Mouse (Mus musculus) gastrocnemius, postnatal 25 days (tissue): ENCODE data around the gene Kcnc4. TPM values are rescaled to one million over a fixed set of nuclear protein-coding genes. Genes with fewer than 3 reads are reported as not detected.
A peak's percentile ranks its signal among the peaks of the same experiment; 100 is the strongest.

Source experiments
- DNase-seq: peaks from one replicate; pipeline ENCODE4 v3.0.0; 2022
- long read RNA-seq, 2 experiments: library from polyadenylated mRNA; stranded (forward); transcript quantifications; one replicate each; pipeline ENCODE4 v2.0.0; 2021
- total RNA-seq, 2 experiments: library from RNA; stranded (reverse); gene quantifications; 1 replicate in 1 of 2; 2 replicates in 1 of 2; pipeline ENCODE4 v1.2.3; 2021

Kcnc4 gene
- 10 to 100 TPM; 87.0 to 94.0 TPM for total RNA-seq
- long read RNA-seq, experiment 1, transcript Kcnc4-201 (4 exons, 3,667 nt) = major isoform, 35 of 69 reads
- long read RNA-seq, experiment 1, partial matches to known transcripts = 6 of 69 reads
- long read RNA-seq, experiment 1, other reads (novel, unspliced or antisense) = 28 of 69 reads
- long read RNA-seq, experiment 2, transcript Kcnc4-201 (4 exons, 3,667 nt) = major isoform, 59 of 133 reads
- long read RNA-seq, experiment 2, partial matches to known transcripts = 17 of 133 reads
- long read RNA-seq, experiment 2, other reads (novel, unspliced or antisense) = 57 of 133 reads

DNA sequence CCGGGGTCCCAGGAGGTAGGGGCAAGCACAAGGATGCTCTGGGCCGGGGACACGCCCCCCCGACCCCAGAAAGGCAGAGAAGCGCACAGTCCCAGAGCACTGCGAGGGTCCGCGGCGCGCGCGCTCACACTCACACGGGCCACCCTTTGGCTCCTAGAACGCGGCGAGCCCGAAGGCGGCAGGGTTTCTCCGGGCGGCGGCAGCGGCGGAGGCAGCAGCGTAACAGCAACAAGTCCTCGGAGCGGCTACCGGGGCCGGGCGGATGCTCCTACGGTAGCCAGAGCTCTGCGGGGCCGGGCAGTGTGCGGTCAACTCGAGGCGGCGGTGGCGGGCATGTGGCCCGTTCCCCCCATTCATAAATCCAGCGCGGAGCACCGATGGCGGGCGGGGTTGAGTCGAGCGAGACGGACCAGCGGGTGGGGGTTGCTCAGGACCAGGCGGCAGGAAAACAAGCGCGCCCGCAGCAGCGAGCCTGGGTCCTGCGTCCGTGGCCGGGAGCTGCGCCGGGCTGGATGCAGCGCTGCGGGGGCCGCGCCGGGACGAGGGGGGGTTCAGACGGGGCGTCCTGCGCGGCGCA is at the start of gene Kcnc4:
Gene Kcnc4, minus strand, starts transcription at position 357 of the 577 bp plus-strand sequence.
- no peak for DNase-seq

DNA sequence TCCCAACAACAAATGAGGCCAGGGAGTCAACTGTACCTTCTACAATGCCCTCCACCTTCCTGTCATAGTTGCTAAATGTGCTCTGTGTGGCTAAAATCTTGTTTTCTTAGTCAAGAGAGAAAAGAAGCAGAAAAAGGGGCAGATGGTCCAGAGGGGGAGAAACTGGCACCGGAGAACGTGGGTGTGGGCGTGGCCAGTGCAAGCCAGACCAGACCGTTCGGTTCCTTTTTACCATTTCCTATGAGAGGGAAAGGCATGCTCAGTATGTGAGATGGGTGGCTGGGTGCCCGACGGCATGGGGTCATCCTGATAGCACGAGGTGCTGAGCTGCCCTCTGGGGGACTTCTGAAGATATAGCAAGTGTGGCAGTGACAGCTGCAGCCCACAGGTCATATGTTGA is 49.3 kb upstream of the Kcnc4 start:
- DNase-seq = no peak

DNA sequence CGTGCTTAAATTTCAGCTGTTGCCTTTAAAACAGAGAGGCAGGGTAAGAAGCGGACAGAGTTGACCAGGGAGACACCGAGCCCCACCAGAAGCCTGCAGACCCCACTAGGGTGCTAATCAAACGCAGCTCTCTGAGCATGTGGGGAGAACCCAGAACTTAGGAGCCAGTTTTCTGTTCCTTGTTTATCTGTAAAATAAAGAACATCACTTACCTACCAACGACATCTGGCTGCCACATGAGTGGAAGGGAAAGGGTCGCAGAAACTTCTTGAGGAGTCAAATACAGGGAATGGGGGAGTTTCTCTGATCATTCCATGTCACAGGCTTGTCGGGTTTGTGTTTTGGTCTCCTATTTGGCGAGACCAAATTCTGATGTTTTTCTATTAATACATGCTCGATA is 48.6 kb upstream of the Kcnc4 start:
- no peak for DNase-seq

DNA sequence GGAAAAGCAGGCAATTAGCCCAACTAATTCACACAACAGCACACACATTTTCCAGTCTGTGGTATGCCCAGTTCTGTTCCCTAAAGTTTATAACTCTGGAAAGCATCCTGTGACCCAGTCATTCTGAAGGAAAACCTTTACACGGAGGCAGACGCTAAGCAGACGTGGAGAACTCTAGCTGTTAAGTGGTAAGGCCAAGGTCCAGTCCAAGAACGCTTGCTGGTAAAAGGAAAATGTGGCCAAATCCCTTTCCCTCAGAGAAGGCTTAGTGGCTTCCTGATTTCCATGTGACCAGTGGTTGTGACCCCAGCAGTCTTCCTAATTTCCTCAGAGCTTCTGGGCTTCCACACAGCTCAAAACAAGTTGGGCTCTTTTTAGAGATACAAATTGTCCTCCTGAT is 47.2 kb upstream of the Kcnc4 start:
- no peak for DNase-seq

DNA sequence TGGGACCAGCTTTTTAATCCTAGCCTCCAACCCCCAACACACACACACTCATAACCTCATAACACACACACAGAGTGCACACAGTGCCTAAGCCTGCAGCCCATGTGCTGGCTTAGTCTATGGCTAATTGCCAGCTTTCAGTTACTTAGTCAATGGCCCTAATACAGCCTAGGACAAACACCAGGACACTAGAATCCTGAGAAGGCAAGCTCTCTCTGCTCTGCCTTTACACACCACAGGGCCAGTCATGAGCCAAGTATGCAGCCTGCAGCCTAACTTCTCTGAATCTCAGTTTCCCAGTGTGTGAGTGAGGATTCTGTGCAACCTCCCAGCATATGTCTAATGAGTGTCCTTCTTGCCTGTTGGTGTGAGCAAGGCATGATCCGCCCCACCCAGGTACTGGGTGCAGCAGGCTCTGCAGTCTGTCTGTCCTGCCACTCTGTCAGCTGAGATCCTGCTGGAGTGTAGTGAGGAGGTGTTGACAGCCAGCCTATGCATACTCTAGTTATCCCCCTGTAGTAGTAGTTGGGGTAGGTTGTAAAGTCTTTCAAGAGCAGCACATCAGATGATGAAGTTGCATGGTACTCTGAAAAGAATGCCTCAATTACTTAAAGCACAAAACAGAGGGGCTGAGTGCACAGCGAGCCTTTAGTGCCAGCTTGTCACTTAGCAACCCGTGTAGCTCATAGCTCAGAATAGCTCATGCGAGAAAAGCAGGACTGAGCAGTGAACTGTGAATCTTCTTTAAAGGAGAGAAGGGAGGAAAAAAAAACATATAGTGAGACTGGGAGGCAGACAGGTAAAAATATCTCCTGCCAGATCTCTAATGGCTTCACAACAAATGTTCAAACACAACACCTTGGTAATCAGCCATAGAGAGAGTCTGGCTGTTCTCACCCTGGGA is 46.4 kb upstream of the Kcnc4 start:
- no peak for DNase-seq

GRCm38 (mm10) chr3:107504542-107504941 is 45.2 kb upstream of the Kcnc4 start:
- DNase-seq = no peak

GRCm38 (mm10) chr3:107503716-107504115 is 44.4 kb upstream of the Kcnc4 start:
- no peak for DNase-seq

DNA sequence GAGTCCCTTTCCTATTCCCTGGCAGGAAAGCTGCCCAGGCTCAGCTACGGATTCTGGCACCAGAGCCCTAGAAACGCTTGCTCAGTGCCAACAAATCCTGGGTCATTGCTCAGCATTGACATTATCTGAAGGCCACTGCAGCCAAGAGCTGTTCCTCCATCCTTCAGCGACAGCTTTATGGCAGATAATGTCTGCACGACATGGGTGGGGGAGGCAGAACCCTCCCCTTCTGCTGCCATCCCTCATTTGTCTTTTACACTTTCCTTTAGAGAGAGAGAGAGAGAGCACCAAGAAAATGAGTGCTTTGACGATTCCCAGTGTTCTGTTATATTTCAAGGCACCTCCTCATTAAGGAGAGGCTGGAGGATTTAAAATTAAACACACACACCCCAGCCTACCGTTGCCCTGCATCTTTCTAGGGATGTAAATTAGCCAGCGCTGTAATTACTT is 42.4 kb upstream of the Kcnc4 start:
- DNase-seq = no peak

DNA sequence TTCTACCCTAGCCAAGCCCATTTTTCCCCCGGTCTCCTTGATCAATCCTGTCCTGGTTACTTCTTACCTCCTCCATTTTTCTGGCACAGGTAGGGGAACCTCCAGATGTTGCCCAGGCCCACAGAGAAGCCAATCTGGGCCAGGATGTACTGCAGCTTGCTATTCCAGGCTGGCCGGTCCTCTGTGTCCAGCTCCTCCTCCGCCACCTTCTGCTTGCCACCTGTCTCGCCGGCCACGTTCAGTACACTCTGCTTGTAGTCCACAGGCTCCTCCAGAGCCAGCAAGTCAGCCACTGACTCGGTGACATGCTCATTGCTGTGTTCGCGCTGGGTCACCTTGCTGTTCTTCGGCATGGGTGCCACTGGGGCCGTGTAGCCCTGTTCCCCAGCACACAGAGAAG is 40.9 kb upstream of the Kcnc4 start:
- no peak for DNase-seq

DNA sequence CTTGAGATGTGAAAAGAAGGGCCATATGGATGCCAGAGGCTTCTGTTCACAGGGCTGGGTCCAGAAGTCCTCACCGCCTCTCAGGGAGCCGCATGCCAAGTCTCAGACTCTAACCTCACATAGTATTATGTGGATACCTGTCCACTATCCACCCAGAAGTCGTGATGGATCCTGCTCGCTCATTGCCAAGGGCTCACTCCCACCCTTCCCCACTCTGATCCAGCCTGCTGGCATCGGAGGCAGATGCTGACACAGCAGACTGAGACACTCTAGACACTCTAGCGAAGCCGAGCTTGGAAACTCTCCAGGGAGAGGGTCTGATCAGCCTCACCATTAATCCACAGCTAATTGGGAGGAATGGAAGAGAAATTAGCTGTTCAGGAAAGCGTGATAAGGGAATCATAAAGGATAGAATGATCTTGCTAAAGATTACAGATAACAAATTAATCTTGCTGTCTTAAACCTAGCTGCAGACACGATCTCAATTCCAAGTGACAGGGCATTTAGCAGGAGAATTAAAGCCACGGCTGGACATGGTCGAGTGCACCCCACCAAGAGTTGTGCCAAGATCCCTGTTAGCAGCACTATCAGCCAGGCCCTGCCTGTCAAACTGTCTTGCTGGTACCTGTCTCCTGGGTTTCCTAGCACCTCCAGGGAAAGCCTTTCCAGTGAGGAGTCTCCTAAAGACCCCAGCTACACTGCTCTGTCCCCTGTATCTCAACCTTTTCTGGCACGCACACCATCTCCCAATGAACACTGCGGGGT is 36.9 kb upstream of the Kcnc4 start:
- DNase-seq = no peak

DNA sequence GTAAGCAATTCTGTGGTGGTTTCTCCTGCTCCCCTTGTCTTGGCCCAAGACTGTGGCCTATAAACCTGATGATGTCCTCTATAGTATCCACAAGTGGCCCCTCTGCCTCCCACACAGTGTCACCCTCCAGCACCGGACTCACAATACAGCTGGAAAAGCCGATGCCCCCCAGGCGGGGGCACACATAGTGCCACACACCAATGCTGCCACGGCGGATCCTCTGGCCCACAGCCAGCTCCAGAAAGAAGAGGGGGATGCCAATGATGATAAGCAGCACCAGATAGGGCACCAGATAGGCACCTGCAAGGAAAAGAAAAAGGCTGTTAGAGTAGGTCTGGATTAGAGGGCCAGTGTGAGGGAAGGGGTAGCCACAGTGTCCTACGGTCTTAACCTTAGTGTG is 36.2 kb upstream of the Kcnc4 start:
- DNase-seq = no peak

DNA sequence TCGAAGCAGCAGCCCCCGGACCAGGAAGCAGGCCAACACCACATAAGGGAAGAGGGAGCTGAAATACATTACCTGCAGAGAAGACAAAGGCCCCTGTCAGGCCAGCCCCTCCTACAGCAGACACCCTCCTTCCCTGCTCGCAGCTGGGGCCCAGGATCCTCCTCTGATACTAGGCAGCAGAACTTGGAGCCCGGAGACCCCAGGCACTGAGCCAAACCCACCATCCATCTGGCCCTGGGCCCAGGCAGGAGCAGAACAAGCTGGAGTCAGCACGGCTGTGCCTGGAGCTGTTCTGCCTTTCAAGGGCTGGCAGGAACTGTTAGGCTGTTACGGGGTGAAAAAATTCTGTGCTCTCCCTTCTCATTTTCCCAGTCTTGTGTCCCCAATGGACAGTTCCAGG is 32.1 kb upstream of the Kcnc4 start:
- DNase-seq = peak; percentile 45

GRCm38 (mm10) chr3:107488637-107489036 is 29.3 kb upstream of the Kcnc4 start:
- no peak for DNase-seq

GRCm38 (mm10) chr3:107483290-107483689 is 23.9 kb upstream of the Kcnc4 start:
- peak; percentile 39 for DNase-seq

DNA sequence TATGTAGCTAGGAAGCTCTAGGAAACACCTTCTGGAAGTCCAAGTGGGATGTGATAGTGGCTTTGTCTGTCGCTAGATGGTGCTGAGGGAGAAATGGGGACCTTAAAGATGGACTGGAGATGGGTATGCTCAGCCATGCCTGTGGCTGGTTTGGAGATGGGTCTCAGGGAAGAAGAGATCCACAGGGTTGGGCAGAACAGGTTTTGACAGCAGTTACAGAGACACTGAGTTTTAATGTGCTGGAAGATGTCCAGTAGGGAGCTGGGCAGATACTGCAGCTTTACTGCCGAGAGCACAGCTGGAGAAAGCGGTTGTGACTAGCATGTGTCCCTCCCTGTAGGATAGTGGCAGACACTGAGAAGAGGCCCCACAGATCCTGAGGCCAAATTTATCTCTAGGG is 21.3 kb upstream of the Kcnc4 start:
- DNase-seq = no peak

- no peak for DNase-seq
Measured at GRCm38 (mm10) chr3:107472198-107472597, 12.8 kb upstream of the Kcnc4 start.

DNA sequence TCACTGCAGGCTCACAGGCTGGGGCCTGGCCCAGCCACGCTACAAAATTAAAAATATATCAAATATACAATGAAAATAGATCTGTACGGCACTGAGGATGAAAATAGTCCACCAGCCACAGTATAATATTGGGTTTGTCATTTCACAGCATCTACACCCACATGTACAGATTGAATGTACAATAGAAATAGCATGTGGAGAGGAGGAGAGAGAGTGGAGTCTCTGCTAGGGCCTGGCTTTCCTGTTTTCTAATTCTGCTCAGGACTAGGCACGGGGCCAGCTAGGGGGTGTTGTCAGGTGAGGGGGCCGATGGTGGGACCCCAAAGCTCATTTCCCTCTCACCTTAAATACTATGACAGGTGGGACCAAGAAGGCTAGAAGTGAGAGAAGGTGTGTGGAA is 9.7 kb upstream of the Kcnc4 start:
- DNase-seq = no peak

DNA sequence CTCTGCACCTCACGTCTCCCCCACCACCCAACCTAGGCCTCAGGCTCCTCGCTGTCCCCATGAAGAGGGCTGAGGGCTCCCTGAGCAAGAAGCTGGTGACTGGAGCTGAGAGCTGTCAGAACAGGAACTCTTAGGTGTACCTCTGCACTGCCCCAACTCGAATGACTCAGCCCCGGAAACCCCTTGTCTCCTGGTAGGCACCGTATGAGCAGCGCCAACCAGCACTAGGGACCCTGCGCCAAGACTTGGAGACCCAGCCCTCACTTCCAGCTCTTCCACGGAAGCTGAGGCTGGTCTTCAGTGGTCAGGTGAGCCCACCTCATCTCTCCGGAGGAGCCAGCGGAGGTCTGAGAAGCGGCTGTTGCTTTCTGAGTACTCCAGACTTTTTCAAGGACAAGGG is 8.8 kb upstream of the Kcnc4 start:
- DNase-seq = no peak

- no peak for DNase-seq
Measured at GRCm38 (mm10) chr3:107466577-107466976, 7.2 kb upstream of the Kcnc4 start.

GRCm38 (mm10) chr3:107462160-107462559 is 2.8 kb upstream of the Kcnc4 start:
- DNase-seq = peak; percentile 31

- peak; percentile 62 for DNase-seq
Measured at GRCm38 (mm10) chr3:107459773-107460431, 550 bp upstream of the Kcnc4 start.
